Mouse (Mus musculus) hindbrain, embryonic 11.5 days (tissue): ENCODE results near the gene Fabp6. TPM values are rescaled to one million over a fixed set of nuclear protein-coding genes. Genes with fewer than 3 reads are reported as not detected.

Experiments
- ATAC-seq: fragments of 200-750 bp; cut with Nextera tagmentation; 2 replicates; pipeline ENCODE4 v1.8.0; 2017; ENCODE audit warnings: mild to moderate bottlenecking, moderate TSS enrichment, moderate library complexity; ENCODE audit not compliant: low FRiP score
- DNase-seq: peaks from one replicate; pipeline ENCODE4 v3.0.0-alpha.2; 2015; ENCODE audit warnings: low spot score
- H3K27ac ChIP-seq: fragments of 300-500 bp; sonication (generic); 2 replicates; pipeline ENCODE4 v1.5.1; 2014; ENCODE audit warnings: mild to moderate bottlenecking, low read depth, low read length
- H3K27me3 ChIP-seq: fragments of 300-500 bp; sonication (generic); 2 replicates; pipeline ENCODE4 v1.6.1; 2014; ENCODE audit warnings: mild to moderate bottlenecking, low read length, moderate library complexity, mixed read lengths; ENCODE audit not compliant: control insufficient read depth, insufficient read depth
- H3K36me3 ChIP-seq: fragments of 300-500 bp; sonication (generic); 2 replicates; pipeline ENCODE4 v1.6.1; 2014; ENCODE audit warnings: mild to moderate bottlenecking, low read length, moderate library complexity, mixed read lengths; ENCODE audit not compliant: control insufficient read depth, insufficient read depth
- H3K4me1 ChIP-seq: fragments of 300-500 bp; sonication (generic); replicated peaks from 2 replicates; pipeline ENCODE4 v1.6.1; 2014; ENCODE audit warnings: low read length, mixed read lengths; ENCODE audit not compliant: control insufficient read depth, insufficient read depth
- H3K4me2 ChIP-seq: fragments of 300-500 bp; sonication (generic); replicated peaks from 2 replicates; pipeline ENCODE4 v1.6.1; 2014; ENCODE audit warnings: mild to moderate bottlenecking, low read depth, low read length
- H3K4me3 ChIP-seq: fragments of 300-500 bp; sonication (generic); 2 replicates; pipeline ENCODE4 v1.5.1; 2014; ENCODE audit warnings: low read depth, low read length
- H3K9ac ChIP-seq: fragments of 300-500 bp; sonication (generic); 2 replicates; pipeline ENCODE4 v1.6.1; 2014; ENCODE audit warnings: low read depth, low read length
- H3K9me3 ChIP-seq: fragments of 300-500 bp; sonication (generic); 2 replicates; pipeline ENCODE4 v1.6.1; 2016; ENCODE audit warnings: low read length; ENCODE audit not compliant: control insufficient read depth
- WGBS: fragments of 180-500 bp; shearing (Covaris S2); extraction: QIAGEN DNeasy Blood & Tissue Kit; methylation state at CpG from one replicate; pipeline ENCODE4 v1.1.7; 2014; 5-methylcytosine and 5-hydroxymethylcytosine counted together
- polyA plus RNA-seq: library from polyadenylated mRNA; unstranded; fragments of >200 nt; fragmentation: Nextera tagmentation; extraction: Ambion mirVana; gene quantifications from 2 replicates; pipeline ENCODE4 v1.2.1, GENCODE M21; 2014

Fabp6 gene
- polyA plus RNA-seq, 1 experiment from 2014 or later, result not detected

DNA sequence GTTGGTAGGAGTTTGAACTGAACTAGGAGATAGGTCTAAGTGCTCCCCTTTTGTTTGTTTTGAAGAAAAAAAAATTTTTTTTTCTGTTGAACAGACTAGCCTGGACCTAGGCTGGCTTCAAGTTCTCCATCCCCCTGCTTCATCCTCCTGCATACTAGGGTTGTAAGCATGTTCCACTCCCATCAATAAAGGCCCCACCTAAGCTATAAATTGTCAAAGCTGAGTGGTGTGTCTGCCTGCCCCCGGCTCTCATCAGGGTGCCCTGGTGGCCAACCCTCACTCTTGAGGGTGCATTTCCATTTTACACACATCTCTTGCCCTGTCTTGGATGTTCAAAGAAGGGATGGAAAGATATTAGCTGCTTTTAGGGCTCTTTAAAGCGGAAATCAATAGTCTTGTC, 35.9 kb downstream of the Fabp6 start:
- no peaks in the 10 kb centered on the region for H3K27me3 ChIP-seq
- no peak overlapping the region for H3K4me2 ChIP-seq
- ATAC-seq, result no peak
- no peaks in the 10 kb centered on the region for H3K9me3 ChIP-seq
- 0 out of 2 replicates have a peak overlapping the region, but pooled peaks have one; percentile 27 for H3K27ac ChIP-seq
- no peak for DNase-seq
- H3K4me3 ChIP-seq, result no peak overlapping the region
- peaks cover 6% of the 10 kb centered on the region; the same call in 1 of the 2 replicates for H3K4me1 ChIP-seq
- no peak overlapping the region for H3K9ac ChIP-seq
- 47% methylated on average over 2 of the region's 2 CpGs for WGBS
- no peaks in the 10 kb centered on the region for H3K36me3 ChIP-seq

GRCm38 (mm10) chr11:43563654-43564244, 37.6 kb downstream of the Fabp6 start:
- no peaks in the 10 kb centered on the region for H3K9me3 ChIP-seq
- H3K9ac ChIP-seq, result no peak overlapping the region
- H3K27me3 ChIP-seq, result no peaks in the 10 kb centered on the region
- no peak overlapping the region for H3K4me2 ChIP-seq
- no peak for ATAC-seq
- no peak overlapping the region; the same call in 1 of the 2 replicates for H3K27ac ChIP-seq
- 78% methylated on average over 10 of the region's 10 CpGs for WGBS
- peaks cover 6% of the 10 kb centered on the region; the same call in 1 of the 2 replicates for H3K4me1 ChIP-seq
- no peaks in the 10 kb centered on the region for H3K36me3 ChIP-seq
- no peak for DNase-seq
- no peak overlapping the region for H3K4me3 ChIP-seq

DNA sequence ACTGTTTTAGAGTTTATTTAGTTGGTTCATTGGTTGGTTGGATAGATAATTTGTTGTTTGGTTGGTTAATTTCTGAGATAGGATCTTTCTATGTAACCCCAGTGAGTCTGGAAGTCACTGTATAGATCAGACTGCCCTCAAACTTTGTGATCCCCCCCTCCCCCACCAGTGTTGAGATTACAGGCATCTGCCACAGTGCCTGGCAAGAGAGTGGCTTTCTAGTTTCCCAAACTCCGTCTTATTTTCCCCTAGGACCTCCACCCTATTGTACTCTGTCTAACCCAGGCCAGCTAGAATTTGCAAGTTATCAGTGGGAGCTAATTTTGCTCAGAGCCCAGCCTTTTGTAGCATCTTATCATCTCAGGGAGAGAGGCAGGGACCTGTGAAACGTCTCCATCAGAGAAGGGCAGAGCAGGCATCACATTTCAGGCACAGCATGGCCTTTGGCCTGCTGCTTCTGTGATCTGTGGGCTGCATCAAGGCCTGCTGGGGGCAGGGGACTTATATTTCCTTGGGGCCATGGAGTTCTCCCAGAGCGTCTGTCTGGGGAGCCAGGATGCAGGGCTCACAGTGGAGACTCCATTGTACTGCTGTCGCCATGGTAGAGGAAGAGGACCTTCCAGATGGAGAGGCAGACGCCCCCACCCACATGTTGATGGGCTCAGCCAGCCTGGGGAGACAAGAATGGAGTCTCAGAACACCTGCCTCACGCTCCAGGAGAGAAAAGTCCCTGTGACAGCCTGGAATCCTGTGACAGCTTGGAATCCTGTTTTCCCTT, 41.6 kb downstream of the Fabp6 start:
- 10% methylated on average over 5 of the region's 6 CpGs for WGBS
- ATAC-seq, result peak; percentile 81

DNA sequence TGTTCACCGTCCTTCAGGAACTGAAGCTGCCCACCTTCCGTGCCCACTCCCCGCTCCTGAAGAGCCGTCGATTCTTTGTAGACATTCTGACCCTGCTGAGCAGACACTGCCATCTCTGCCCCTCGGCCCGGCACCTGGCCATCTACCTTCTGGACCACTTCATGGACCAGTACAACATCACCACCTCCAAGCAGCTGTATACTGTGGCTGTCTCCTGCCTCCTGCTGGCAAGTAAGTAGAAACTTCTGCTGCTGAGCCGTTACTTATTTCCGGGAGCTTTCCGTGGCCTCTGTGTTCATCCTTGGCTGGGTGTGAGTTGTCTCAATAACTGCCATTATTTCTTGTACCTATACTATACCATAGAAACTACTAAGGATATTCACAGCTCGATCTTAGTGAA, 44.8 kb downstream of the Fabp6 start:
- Histone ChIP-seq H3K4me2 (no peak overlapping the region), H3K9me3 (no peaks in the 10 kb centered on the region), H3K4me3 (no peak overlapping the region), H3K36me3 (no peaks in the 10 kb centered on the region), H3K9ac (no peak overlapping the region), H3K27me3 (no peaks in the 10 kb centered on the region), H3K4me1 (no peaks in the 10 kb centered on the region), H3K27ac (no peak overlapping the region)
- no peak for ATAC-seq
- DNase-seq, result no peak
- 88% methylated on average over 11 of the region's 11 CpGs for WGBS

More for the DNA sequence above, 41.6 kb downstream of the Fabp6 start:
- Histone ChIP-seq H3K9me3 (no peaks in the 10 kb centered on the region), H3K36me3 (no peaks in the 10 kb centered on the region), H3K9ac (no peak overlapping the region), H3K27ac (peak overlapping the region; percentile 63; the same call in 1 of the 2 replicates), H3K27me3 (no peaks in the 10 kb centered on the region), H3K4me2 (no peak overlapping the region), H3K4me3 (no peak overlapping the region), H3K4me1 (no peaks in the 10 kb centered on the region)
- peak; percentile 43 for DNase-seq

DNA sequence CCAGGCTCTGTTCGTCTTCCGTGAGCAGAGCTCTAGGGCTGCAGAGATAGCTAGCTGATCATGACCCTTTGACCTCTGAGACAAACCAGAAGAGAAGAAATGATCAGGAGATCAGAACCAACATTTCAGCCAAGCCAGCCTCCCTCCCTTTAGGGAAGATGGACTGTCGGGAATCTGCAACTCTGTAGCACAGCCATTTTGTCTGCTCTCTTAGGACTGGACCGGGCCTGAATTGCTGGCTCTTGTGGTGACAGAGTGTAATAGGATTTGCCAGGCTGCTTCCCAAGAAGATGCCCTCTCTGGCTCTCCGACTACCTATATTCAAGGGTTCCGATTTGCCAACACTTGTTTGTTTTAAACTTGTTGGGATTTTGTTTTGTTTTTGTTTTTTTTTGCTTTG, 48.7 kb downstream of the Fabp6 start:
- no peak overlapping the region for H3K4me2 ChIP-seq
- ATAC-seq, result no peak
- 77% methylated on average over 6 of the region's 6 CpGs for WGBS

DNA sequence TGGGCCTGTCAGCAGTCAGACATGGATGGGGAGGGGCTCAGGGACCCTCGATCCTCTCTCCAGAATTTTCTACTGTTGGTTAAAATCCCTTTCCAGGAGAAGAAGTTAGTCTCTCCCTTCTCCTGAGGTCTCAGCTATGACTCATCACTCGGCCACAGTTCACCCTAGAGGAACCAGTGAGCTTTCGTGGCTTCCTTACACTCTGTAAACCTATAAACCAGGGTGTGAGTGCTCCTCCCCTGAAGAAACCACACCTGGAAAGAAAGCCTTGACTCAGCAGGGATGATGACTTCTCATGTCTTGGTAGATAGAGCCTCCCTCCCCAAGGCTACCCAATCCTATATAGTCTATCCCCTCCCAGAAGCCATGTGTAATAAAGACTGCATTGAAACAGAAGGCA, 49.6 kb downstream of the Fabp6 start:
- no peak overlapping the region for H3K4me3 ChIP-seq
- H3K36me3 ChIP-seq, result no peaks in the 10 kb centered on the region
- no peak overlapping the region for H3K4me2 ChIP-seq
- H3K9ac ChIP-seq, result no peak overlapping the region
- peaks cover 7% of the 10 kb centered on the region for H3K4me1 ChIP-seq
- H3K27me3 ChIP-seq, result no peaks in the 10 kb centered on the region
- no peaks in the 10 kb centered on the region for H3K9me3 ChIP-seq
- ATAC-seq, result no peak
- DNase-seq, result no peak
- no peak overlapping the region for H3K27ac ChIP-seq
- WGBS, result 91% methylated on average over 3 of the region's 3 CpGs

More for the DNA sequence above, 48.7 kb downstream of the Fabp6 start:
- Histone ChIP-seq H3K36me3 (no peaks in the 10 kb centered on the region), H3K4me1 (peaks cover 7% of the 10 kb centered on the region), H3K27ac (no peak overlapping the region; the same call in 1 of the 2 replicates), H3K9ac (no peak overlapping the region), H3K9me3 (no peaks in the 10 kb centered on the region), H3K27me3 (no peaks in the 10 kb centered on the region), H3K4me3 (no peak overlapping the region)
- no peak for DNase-seq

- DNase-seq (no peak), ATAC-seq (no peak)
- 48% methylated on average over 11 of the region's 11 CpGs for WGBS
- Histone ChIP-seq H3K4me2 (no peak overlapping the region), H3K27ac (no peak overlapping the region), H3K27me3 (no peaks in the 10 kb centered on the region), H3K4me1 (peaks cover 7% of the 10 kb centered on the region), H3K9ac (no peak overlapping the region), H3K4me3 (no peak overlapping the region), H3K9me3 (no peaks in the 10 kb centered on the region), H3K36me3 (no peaks in the 10 kb centered on the region)
These were observed 51.6 kb downstream of the Fabp6 start for GRCm38 (mm10) chr11:43549701-43550100.

DNA sequence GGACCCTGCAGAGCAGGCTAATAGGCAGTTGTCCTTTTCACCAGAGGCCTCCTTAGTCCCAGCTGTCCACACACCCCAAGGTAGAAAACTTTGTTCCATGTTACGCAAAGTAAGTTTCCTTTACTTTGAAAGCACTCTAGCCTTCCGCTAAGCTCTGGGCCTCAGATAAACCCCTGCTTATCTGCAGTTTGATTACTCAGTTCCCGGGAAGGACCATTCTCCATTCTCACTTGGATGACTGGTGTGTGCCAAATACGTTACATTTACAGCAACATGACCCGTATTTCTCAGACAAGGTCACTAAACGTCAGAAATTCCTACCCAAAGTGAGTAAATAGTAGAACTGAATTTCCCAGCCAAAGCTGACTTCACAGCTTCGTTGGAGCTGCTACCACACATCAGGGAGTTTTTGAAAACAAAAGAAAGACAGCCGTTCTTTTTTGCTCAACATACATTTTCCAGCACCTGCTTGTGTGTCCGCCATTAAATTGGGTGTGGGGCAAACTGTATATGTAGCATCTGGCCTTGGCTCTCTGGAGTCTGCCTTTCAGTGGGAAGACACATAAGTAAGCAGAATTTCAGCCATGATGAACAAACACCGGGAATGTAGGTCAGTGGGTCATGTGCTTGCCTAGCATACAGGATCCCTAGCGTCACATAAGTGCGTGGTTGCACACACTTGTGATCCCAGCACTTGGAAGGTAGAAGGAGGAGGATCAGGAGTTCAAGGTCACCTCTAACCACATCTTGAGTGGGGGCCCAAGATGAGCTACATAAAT, 52.5 kb downstream of the Fabp6 start:
- WGBS, result 83% methylated on average over 12 of the region's 12 CpGs
- Histone ChIP-seq H3K4me3 (no peak overlapping the region), H3K9ac (no peak overlapping the region), H3K9me3 (no peaks in the 10 kb centered on the region), H3K36me3 (no peaks in the 10 kb centered on the region), H3K27me3 (no peaks in the 10 kb centered on the region), H3K4me1 (peaks cover 7% of the 10 kb centered on the region), H3K27ac (0 out of 2 replicates have a peak overlapping the region, but pooled peaks have one; percentile 58), H3K4me2 (no peak overlapping the region)
- ATAC-seq (no peak), DNase-seq (no peak)
